Mouse (Mus musculus) intestine, embryonic 14.5 days (tissue): ENCODE measurements around the gene Tmprss2. TPM values are rescaled to one million over a fixed set of nuclear protein-coding genes. Genes with fewer than 3 reads are reported as not detected.

Experiments
- ATAC-seq: fragments of 200-750 bp; cut with Nextera tagmentation; replicated peaks from 2 replicates; pipeline ENCODE4 v1.8.0; 2017; ENCODE audit warnings: low read depth, moderate number of reproducible peaks, moderate TSS enrichment, moderate library complexity; ENCODE audit not compliant: low FRiP score, low TSS enrichment
- DNase-seq: peaks from one replicate; pipeline ENCODE4 v3.0.0-alpha.2; 2018; ENCODE audit warnings: low spot score
- H3K27ac ChIP-seq: fragments of 300-500 bp; sonication (generic); 2 replicates; pipeline ENCODE4 v1.5.1; 2014; ENCODE audit warnings: low read depth, mild to moderate bottlenecking, control low read depth
- H3K27me3 ChIP-seq: fragments of 300-500 bp; sonication (generic); replicated peaks from 2 replicates; pipeline ENCODE4 v1.6.1; 2014; ENCODE audit warnings: low read length, control low read depth; ENCODE audit not compliant: control insufficient read depth, insufficient read depth
- H3K36me3 ChIP-seq: fragments of 300-500 bp; sonication (generic); 2 replicates; pipeline ENCODE4 v1.6.1; 2014; ENCODE audit warnings: low read length, control low read depth; ENCODE audit not compliant: control insufficient read depth, insufficient read depth
- H3K4me1 ChIP-seq: fragments of 300-500 bp; sonication (generic); replicated peaks from 2 replicates; pipeline ENCODE4 v1.6.1; 2014; ENCODE audit warnings: low read length, control low read depth, mixed read lengths; ENCODE audit not compliant: control insufficient read depth, insufficient read depth
- H3K4me2 ChIP-seq: fragments of 300-500 bp; sonication (generic); 2 replicates; pipeline ENCODE4 v1.6.1; 2014; ENCODE audit warnings: low read length
- H3K4me3 ChIP-seq: fragments of 300-500 bp; sonication (generic); 2 replicates; pipeline ENCODE4 v1.5.1; 2014; ENCODE audit warnings: low read depth, low read length, control low read depth, mixed read lengths
- H3K9ac ChIP-seq: fragments of 300-500 bp; sonication (generic); 2 replicates; pipeline ENCODE4 v1.6.1; 2014; ENCODE audit warnings: mild to moderate bottlenecking, low read length
- H3K9me3 ChIP-seq: fragments of 300-500 bp; sonication (generic); 2 replicates; pipeline ENCODE4 v1.6.1; 2016; ENCODE audit warnings: low read length, control low read depth; ENCODE audit not compliant: control insufficient read depth
- WGBS: fragments of 180-500 bp; shearing (Covaris S2); extraction: QIAGEN DNeasy Blood & Tissue Kit; methylation state at CpG from one replicate; pipeline ENCODE4 v1.1.7; 2014; 5-methylcytosine and 5-hydroxymethylcytosine counted together
- polyA plus RNA-seq: library from polyadenylated mRNA; unstranded; fragments of >200 nt; fragmentation: Nextera tagmentation; extraction: Ambion mirVana; gene quantifications from 2 replicates; pipeline ENCODE4 v1.2.1, GENCODE M21; 2014

Tmprss2 gene
- polyA plus RNA-seq, 1 experiment from 2014 or later = 25.5 TPM

DNA sequence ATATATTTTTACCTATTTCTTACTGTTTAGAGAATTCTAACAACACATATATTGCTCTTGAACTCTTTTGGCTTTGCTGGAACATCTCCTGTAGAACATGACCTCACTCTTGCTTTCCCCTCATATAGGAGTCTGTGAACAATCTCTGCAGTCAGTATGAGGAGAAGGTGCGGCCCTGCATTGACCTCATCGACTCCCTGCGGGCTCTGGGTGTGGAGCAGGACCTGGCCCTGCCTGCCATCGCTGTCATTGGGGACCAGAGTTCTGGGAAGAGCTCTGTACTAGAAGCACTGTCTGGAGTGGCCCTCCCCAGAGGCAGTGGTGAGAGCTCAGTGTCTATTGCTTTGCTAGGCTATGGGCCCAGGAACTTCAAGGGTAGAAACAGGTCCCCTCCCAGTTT is 66.7 kb downstream of the Tmprss2 start:
- ATAC-seq (no peak), DNase-seq (no peak)
- Histone ChIP-seq H3K4me3 (no peak overlapping the region), H3K9ac (no peak overlapping the region), H3K4me1 (no peaks in the 10 kb centered on the region), H3K27me3 (no peaks in the 10 kb centered on the region), H3K36me3 (no peaks in the 10 kb centered on the region), H3K9me3 (no peaks in the 10 kb centered on the region), H3K27ac (no peak overlapping the region), H3K4me2 (no peak overlapping the region)
- 77% methylated on average over 4 of the region's 4 CpGs for WGBS

DNA sequence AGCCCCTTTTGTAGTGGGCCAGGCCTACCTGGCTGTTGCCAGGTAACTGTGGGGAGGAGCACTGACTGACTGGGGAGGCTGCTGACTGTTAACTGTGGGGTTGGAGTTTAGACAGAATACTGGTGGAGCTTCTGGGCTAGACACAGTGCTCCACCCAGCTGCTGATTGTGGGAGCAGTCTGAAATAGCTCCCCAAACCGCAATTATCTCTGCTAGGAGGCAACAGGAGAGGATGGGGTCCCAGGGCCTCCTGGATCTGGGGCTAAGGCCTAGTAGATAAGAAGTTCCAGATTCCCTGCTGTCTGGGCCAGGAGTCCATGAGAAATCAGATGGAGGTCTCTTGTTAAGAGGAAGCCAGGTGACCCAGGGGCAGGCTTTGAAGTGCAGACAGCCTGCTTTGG is 74.1 kb downstream of the Tmprss2 start:
- Histone ChIP-seq H3K27ac (peak overlapping the region; percentile 89; the same call in 1 of the 2 replicates), H3K27me3 (no peaks in the 10 kb centered on the region), H3K4me1 (peaks cover 26% of the 10 kb centered on the region), H3K36me3 (no peaks in the 10 kb centered on the region), H3K4me2 (no peak overlapping the region; the same call in none of the 2 replicates), H3K4me3 (no peak overlapping the region), H3K9ac (no peak overlapping the region), H3K9me3 (no peaks in the 10 kb centered on the region)
- DNase-seq (no peak), ATAC-seq (no peak)
- 35% methylated on average over 1 of the region's 1 CpGs for WGBS

DNA sequence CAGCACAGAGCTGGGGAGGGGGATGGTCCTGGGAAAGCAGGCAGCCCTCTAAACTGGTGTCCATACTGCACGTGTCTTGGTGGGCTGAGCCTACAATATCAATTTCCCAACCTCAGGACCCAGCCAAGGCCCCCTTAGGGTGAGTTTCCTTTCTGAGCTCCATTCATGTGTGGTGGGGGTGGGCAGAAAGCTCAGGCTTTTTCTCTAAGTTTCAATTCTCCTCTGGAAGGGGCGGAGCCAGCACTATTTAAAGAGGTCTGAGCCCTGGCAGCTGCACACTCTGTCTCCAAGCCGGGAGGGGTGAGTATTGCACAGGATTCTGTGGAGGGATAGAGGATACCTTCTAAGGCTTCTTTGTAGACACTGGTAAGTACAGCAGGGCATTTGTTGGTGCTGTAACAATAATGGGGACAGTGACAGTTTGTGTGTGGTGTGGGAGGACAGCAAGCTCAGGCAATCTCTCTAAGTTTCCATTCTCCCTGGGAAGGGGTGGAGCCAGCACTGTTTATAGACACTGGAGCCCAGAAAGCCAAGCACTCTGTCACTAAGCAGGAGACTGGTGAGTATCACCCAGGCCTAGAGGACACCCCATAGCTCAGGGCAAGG is 75.1 kb downstream of the Tmprss2 start:
- Histone ChIP-seq H3K4me1 (peaks cover 26% of the 10 kb centered on the region), H3K27me3 (no peaks in the 10 kb centered on the region), H3K36me3 (no peaks in the 10 kb centered on the region), H3K9me3 (no peaks in the 10 kb centered on the region), H3K27ac (peak overlapping the region; percentile 89), H3K9ac (no peak overlapping the region), H3K4me2 (peak overlapping the region; percentile 43), H3K4me3 (peak overlapping the region; percentile 20; the same call in 1 of the 2 replicates)
- 4% methylated on average over 3 of the region's 3 CpGs for WGBS
- peak; percentile 82 for DNase-seq
- ATAC-seq = peak; percentile 80

DNA sequence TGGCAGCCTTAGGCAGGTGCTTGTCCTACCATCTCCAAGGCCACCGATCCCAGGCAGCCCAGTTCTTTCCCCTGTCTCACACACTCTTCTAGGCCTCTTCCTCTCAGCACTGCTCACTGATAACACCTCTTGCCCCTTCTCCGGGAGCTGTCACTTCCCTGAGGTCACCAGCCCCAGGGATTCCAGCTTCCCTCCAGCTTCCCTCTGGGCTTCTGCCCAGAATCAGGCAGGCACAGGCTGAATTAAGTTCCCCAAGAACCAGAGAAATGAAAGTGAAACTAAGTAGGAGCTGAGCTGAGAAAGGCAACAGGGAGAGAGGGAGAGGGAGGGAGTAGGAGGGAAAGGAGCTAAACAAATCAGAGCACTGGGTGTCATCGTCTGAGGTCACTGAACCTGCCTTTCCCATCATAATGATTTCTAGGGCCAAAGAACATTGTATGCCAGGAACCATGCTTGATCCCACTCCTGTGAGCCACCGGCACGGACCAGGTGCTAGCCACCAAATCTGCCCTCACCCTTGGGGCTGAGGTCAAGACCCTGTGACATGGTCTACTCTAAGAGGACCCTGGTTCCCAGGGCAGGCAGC is 76.0 kb downstream of the Tmprss2 start:
- Histone ChIP-seq H3K4me2 (peak overlapping the region; percentile 43), H3K4me3 (peak overlapping the region; percentile 6), H3K9me3 (no peaks in the 10 kb centered on the region), H3K27me3 (no peaks in the 10 kb centered on the region), H3K4me1 (peaks cover 26% of the 10 kb centered on the region), H3K36me3 (no peaks in the 10 kb centered on the region), H3K27ac (peak overlapping the region; percentile 89), H3K9ac (no peak overlapping the region)
- DNase-seq = peak; percentile 77
- 19% methylated on average over 5 of the region's 5 CpGs for WGBS
- ATAC-seq = peak; percentile 65

DNA sequence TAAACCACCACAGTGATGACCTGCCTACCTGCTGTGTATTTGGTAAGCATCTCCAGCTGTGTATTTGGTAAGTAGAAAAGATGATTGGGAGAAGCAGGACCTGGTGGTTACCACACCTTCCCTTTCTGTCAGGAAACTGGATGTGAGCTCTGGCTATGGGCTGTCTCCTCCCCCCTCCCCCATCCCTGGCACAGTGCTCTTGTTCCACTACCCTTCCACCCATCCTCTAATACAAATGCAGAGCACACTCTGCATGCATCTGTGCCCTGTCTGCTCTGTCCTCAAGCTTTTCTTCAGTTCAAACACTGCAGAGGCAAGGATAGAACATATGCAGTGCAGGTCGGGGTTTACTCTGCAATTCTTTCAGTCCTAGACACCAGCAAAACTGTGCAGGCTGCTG is 76.5 kb downstream of the Tmprss2 start:
- ATAC-seq (no peak), DNase-seq (no peak)
- Histone ChIP-seq H3K4me3 (no peak overlapping the region), H3K27me3 (no peaks in the 10 kb centered on the region), H3K4me2 (peak overlapping the region; percentile 43), H3K9ac (no peak overlapping the region), H3K36me3 (no peaks in the 10 kb centered on the region), H3K9me3 (no peaks in the 10 kb centered on the region), H3K27ac (peak overlapping the region; percentile 89; the same call in 1 of the 2 replicates), H3K4me1 (peaks cover 26% of the 10 kb centered on the region)
- 36% methylated on average over 1 of the region's 1 CpGs for WGBS

DNA sequence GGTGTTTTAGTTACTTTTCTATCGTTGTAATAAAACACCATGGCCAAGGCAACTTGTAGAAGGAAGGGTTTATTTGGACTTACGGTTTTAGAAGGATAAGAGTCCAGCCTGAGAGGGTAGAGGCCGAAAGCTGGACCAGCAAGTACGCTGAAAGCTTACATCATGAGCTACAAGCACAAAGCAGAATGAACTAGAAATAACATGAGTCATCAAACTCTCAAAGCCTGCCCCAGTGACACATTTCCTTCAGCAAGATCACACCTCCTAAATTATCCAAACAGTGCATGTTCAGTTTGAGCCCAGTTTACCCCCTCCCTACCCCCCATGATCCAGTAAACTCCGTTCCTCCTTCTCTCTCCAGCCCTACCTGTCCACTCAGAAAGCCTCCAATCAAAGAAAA is 77.2 kb downstream of the Tmprss2 start:
- Histone ChIP-seq H3K9ac (no peak overlapping the region), H3K9me3 (no peaks in the 10 kb centered on the region), H3K36me3 (no peaks in the 10 kb centered on the region), H3K4me1 (peaks cover 26% of the 10 kb centered on the region), H3K27me3 (no peaks in the 10 kb centered on the region), H3K27ac (no peak overlapping the region), H3K4me3 (no peak overlapping the region), H3K4me2 (no peak overlapping the region)
- no peak for DNase-seq
- ATAC-seq = no peak
- WGBS = 89% methylated on average over 5 of the region's 5 CpGs

DNA sequence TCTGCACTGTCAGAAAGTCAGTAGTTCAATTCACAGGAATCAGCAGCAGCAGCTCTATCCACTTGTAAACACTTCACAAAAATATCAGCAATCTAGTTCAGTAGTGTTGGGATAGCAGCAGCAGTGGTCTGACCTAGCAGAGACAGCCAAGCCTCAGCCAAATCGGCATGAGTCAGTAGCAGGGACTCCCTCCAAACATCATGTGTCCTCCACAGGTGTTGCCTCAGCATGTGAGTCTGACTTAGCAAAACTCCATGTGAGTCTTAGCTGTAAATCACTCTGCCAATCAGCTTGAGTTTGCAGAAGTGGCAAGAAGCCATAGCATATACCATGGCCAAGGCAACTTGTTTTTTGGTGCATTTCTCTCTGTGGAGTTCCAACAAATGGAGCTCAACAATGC is 77.9 kb downstream of the Tmprss2 start:
- Histone ChIP-seq H3K9ac (no peak overlapping the region), H3K9me3 (no peaks in the 10 kb centered on the region), H3K4me2 (no peak overlapping the region), H3K27me3 (no peaks in the 10 kb centered on the region), H3K4me3 (no peak overlapping the region), H3K27ac (no peak overlapping the region), H3K4me1 (peaks cover 26% of the 10 kb centered on the region), H3K36me3 (no peaks in the 10 kb centered on the region)
- ATAC-seq (no peak), DNase-seq (no peak)
- WGBS = 83% methylated on average over 1 of the region's 1 CpGs

DNA sequence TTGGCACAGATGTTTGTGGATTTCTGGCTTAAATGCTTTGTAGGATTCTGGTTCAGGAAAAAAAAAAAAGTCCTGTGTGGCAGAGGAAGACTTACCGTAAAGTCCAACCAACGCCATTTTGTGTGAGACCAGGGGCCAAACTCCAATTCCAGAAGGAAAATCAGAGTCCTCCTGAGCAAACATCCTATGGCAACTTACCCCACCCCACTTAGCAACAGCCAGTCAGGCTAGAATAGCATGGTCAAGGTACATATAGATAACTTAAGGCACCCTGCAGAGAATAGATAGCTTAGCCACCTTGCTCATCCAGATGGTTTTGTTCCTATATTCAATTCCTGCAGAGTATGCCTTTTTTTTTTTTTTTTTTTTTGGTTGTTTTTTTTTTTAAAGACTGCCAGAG is 81.8 kb downstream of the Tmprss2 start:
- Histone ChIP-seq H3K27ac (no peak overlapping the region), H3K4me1 (no peaks in the 10 kb centered on the region), H3K9ac (no peak overlapping the region), H3K4me2 (no peak overlapping the region), H3K27me3 (no peaks in the 10 kb centered on the region), H3K36me3 (no peaks in the 10 kb centered on the region), H3K4me3 (no peak overlapping the region), H3K9me3 (no peaks in the 10 kb centered on the region)
- DNase-seq (no peak), ATAC-seq (peak; percentile 43; the same call in 1 of the 2 replicates)
- WGBS = 66% methylated on average over 2 of the region's 2 CpGs

DNA sequence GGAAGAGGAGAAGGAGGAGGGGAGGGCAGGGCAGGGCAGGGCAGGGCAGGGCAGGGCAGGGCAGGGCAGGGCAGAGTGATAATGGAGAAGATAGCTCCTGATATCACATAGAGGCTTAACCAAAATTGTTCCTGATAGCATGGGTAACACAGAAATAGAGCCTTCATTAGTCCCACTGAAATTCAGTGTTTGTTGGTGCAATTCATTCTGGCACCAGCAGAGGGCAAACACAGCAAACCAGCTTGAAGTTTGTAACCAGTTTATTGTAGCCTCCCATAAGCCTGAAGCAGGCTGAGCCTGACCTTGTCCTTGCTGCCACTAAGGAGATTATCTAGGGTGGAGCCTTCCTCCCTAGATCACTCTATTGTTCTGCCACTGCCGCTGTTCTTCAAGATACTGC is 88.0 kb downstream of the Tmprss2 start:
- Histone ChIP-seq H3K27ac (no peak overlapping the region), H3K4me1 (no peaks in the 10 kb centered on the region), H3K4me3 (no peak overlapping the region), H3K27me3 (no peaks in the 10 kb centered on the region), H3K9me3 (no peaks in the 10 kb centered on the region), H3K4me2 (no peak overlapping the region), H3K36me3 (no peaks in the 10 kb centered on the region), H3K9ac (no peak overlapping the region)
- WGBS = 25% methylated on average over 1 of the region's 1 CpGs
- no peak; the same call in 1 of the 2 replicates for ATAC-seq
- DNase-seq = peak; percentile 83
